Mouse (Mus musculus) liver, embryonic 13.5 days (tissue): ENCODE results near the gene Fli1. TPM values are rescaled to one million over a fixed set of nuclear protein-coding genes. Genes with fewer than 3 reads are reported as not detected.
A peak's percentile ranks its signal among the peaks of the same experiment; 100 is the strongest.

ENCODE experiments used
- ATAC-seq: fragments of 200-750 bp; cut with Nextera tagmentation; 2 replicates; pipeline ENCODE4 v1.8.0; 2017; ENCODE audit warnings: low read depth, mild to moderate bottlenecking, moderate number of reproducible peaks, moderate library complexity
- DNase-seq: peaks from one replicate; pipeline ENCODE4 v3.0.0; 2022
- H3K27ac ChIP-seq: fragments of 300-500 bp; sonication (generic); 2 replicates; pipeline ENCODE4 v1.5.1; 2015; ENCODE audit warnings: moderate library complexity, mild to moderate bottlenecking, inconsistent platforms
- H3K27me3 ChIP-seq: fragments of 300-500 bp; sonication (generic); 2 replicates; pipeline ENCODE4 v1.6.1; 2015; ENCODE audit warnings: mild to moderate bottlenecking, inconsistent platforms
- H3K36me3 ChIP-seq: fragments of 300-500 bp; sonication (generic); 2 replicates; pipeline ENCODE4 v1.6.1; 2015; ENCODE audit warnings: mild to moderate bottlenecking, inconsistent platforms
- H3K4me1 ChIP-seq: fragments of 300-500 bp; sonication (generic); replicated peaks from 2 replicates; pipeline ENCODE4 v1.6.1; 2015; ENCODE audit warnings: inconsistent platforms
- H3K4me2 ChIP-seq: fragments of 300-500 bp; sonication (generic); 2 replicates; pipeline ENCODE4 v1.6.1; 2015; ENCODE audit warnings: inconsistent platforms, mild to moderate bottlenecking, moderate library complexity
- H3K4me3 ChIP-seq: fragments of 300-500 bp; sonication (generic); replicated peaks from 2 replicates; pipeline ENCODE4 v1.5.1; 2015; ENCODE audit warnings: mild to moderate bottlenecking, inconsistent platforms
- H3K9ac ChIP-seq: fragments of 300-500 bp; sonication (generic); 2 replicates; pipeline ENCODE4 v1.6.1; 2015; ENCODE audit warnings: mild to moderate bottlenecking, inconsistent platforms
- H3K9me3 ChIP-seq: fragments of 300-500 bp; sonication (generic); replicated peaks from 2 replicates; pipeline ENCODE4 v1.6.1; 2016; ENCODE audit warnings: inconsistent platforms
- WGBS: fragments of 180-500 bp; shearing (Covaris S2); methylation state at CpG from one replicate; pipeline ENCODE4 v1.1.7; 2015; ENCODE audit not compliant: insufficient replicate concordance; 5-methylcytosine and 5-hydroxymethylcytosine counted together
- polyA plus RNA-seq: library from polyadenylated mRNA; unstranded; fragments of >200 nt; fragmentation: Nextera tagmentation; extraction: Ambion mirVana; gene quantifications from 2 replicates; pipeline ENCODE4 v1.2.1, GENCODE M21; 2015

The Fli1 gene
- polyA plus RNA-seq, 1 experiment from 2014 or later = 9.1 TPM

DNA sequence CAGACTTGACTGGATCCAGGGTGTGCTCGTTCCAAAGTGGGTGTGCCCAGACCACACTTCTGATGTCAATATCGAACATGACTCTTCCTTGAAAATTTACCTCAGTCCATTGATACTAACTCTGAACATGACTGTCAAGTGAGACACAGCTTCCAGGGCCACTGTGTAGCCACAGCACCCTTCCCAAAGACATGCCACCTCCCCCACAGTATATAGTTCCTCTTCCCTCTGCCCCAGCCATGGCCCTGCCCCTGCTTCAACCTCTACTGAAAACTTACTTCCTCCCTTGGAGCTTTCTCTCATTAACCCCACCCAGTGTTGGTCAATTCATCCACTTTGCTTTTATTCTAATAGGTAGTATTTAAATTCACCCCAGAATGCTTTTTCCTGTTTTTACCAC lies 34.0 kb downstream of the Fli1 start:
- Histone ChIP-seq H3K4me3 (no peak overlapping the region), H3K9me3 (no peaks in the 10 kb centered on the region), H3K27me3 (peaks cover 20% of the 10 kb centered on the region), H3K36me3 (no peaks in the 10 kb centered on the region), H3K4me2 (no peak overlapping the region), H3K9ac (no peak overlapping the region), H3K27ac (0 out of 2 replicates have a peak overlapping the region, but pooled peaks have one; percentile 20), H3K4me1 (peaks cover 74% of the 10 kb centered on the region)
- WGBS = 16% methylated on average over 2 of the region's 2 CpGs
- ATAC-seq (peak; percentile 50; the same call in 1 of the 2 replicates), DNase-seq (no peak)

DNA sequence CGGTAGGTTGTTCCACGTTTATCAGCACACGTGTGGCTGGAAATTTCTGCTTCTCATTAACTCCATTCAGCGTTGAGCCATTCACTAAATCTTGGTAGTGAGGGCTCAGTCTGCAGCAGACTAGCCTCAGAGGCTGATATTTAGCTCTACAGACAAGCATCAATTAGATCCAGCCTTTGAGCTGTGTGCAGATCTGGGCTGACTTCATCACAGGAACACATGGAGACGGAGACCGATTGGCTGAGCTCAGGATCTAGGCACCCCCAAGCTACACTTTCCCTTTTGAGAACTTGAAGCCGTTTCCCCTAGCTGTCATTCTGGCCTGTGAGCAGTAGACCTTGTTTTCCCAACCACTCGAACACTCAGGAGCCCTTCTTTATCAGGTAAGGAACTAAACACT lies 34.5 kb downstream of the Fli1 start:
- DNase-seq (no peak), ATAC-seq (no peak)
- no peaks in the 10 kb centered on the region for H3K36me3 ChIP-seq
- peaks cover 75% of the 10 kb centered on the region for H3K4me1 ChIP-seq
- 50% methylated on average over 8 of the region's 8 CpGs for WGBS
- peak overlapping the region; percentile 58; the same call in 1 of the 2 replicates for H3K27ac ChIP-seq
- H3K27me3 ChIP-seq = peaks cover 20% of the 10 kb centered on the region
- H3K4me2 ChIP-seq = no peak overlapping the region
- H3K9me3 ChIP-seq = no peaks in the 10 kb centered on the region
- no peak overlapping the region for H3K9ac ChIP-seq
- no peak overlapping the region for H3K4me3 ChIP-seq

- Histone ChIP-seq H3K4me2 (no peak overlapping the region), H3K4me1 (peaks cover 78% of the 10 kb centered on the region), H3K9me3 (no peaks in the 10 kb centered on the region), H3K4me3 (no peak overlapping the region), H3K27me3 (peaks cover 20% of the 10 kb centered on the region), H3K36me3 (no peaks in the 10 kb centered on the region), H3K9ac (no peak overlapping the region), H3K27ac (peak overlapping the region; percentile 18; the same call in 1 of the 2 replicates)
- DNase-seq (no peak), ATAC-seq (no peak)
- WGBS = 45% methylated on average over 15 of the region's 15 CpGs
Measured at GRCm38 (mm10) chr9:32506866-32507861, 35.5 kb downstream of the Fli1 start.

GRCm38 (mm10) chr9:32506161-32506560 lies 36.5 kb downstream of the Fli1 start:
- no peaks in the 10 kb centered on the region for H3K9me3 ChIP-seq
- no peak overlapping the region for H3K4me3 ChIP-seq
- DNase-seq (no peak), ATAC-seq (0 out of 2 replicates have a peak, but pooled peaks have one; percentile 41)
- H3K9ac ChIP-seq = no peak overlapping the region
- H3K4me2 ChIP-seq = no peak overlapping the region
- no peak overlapping the region for H3K27ac ChIP-seq
- H3K4me1 ChIP-seq = peaks cover 75% of the 10 kb centered on the region
- H3K27me3 ChIP-seq = peaks cover 20% of the 10 kb centered on the region
- no peaks in the 10 kb centered on the region for H3K36me3 ChIP-seq
- WGBS = 4% methylated on average over 8 of the region's 8 CpGs

- H3K27me3 ChIP-seq = peaks cover 20% of the 10 kb centered on the region
- no peak for DNase-seq
- H3K27ac ChIP-seq = no peak overlapping the region
- no peak for ATAC-seq
- no peak overlapping the region for H3K4me3 ChIP-seq
- H3K9me3 ChIP-seq = no peaks in the 10 kb centered on the region
- WGBS = 66% methylated on average over 7 of the region's 7 CpGs
- H3K4me1 ChIP-seq = peaks cover 72% of the 10 kb centered on the region
- no peak overlapping the region for H3K4me2 ChIP-seq
- H3K36me3 ChIP-seq = no peaks in the 10 kb centered on the region
- H3K9ac ChIP-seq = no peak overlapping the region
Measured at GRCm38 (mm10) chr9:32505460-32506075, 37.1 kb downstream of the Fli1 start.

- Histone ChIP-seq H3K27ac (no peak overlapping the region), H3K4me3 (no peak overlapping the region), H3K27me3 (peaks cover 20% of the 10 kb centered on the region), H3K36me3 (no peaks in the 10 kb centered on the region), H3K4me1 (peaks cover 63% of the 10 kb centered on the region), H3K4me2 (no peak overlapping the region), H3K9me3 (no peaks in the 10 kb centered on the region), H3K9ac (no peak overlapping the region)
- ATAC-seq = no peak
- no peak for DNase-seq
- whole genome bisulfite sequencing = 52% methylated on average over 11 of the region's 11 CpGs
Measured at GRCm38 (mm10) chr9:32503995-32504451, 38.6 kb downstream of the Fli1 start.

GRCm38 (mm10) chr9:32503423-32503822 lies 39.2 kb downstream of the Fli1 start:
- no peak for ATAC-seq
- no peak overlapping the region for H3K27ac ChIP-seq

DNA sequence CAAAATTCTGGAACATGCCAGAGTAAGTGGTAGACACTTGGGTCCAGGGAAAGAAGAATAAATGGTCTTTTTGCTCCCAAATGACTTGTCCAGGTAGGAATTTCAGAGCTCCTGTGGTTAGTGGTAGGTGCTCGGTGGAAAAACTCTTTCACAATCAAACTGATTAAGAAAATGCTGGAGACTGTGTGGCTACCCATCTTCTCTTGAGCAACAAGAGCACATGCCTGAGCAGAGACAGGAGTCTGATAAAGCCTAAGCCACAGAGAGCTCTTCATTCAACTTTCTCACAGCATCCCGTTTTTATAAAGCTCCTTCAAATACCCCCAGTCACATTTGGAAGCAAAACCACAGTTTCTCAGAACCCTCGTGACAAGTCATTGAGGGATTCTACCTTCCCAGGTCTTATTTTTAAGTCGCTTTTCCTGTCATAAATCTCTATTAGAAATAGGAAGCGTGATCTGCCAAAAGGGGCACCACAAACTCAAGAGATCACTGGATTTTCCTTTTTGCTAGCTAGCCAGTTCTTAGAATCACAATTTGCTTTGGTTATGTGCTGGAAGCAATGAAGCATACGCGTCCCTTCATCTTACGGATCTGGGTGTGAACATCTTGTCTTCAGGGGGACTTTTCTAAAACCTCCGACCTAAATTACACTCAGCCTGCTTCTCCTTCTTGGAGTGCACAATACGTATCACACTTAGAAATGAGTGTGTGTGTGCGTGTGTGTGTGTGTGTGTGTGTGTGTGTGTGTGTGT lies 40.2 kb downstream of the Fli1 start:
- H3K4me1 ChIP-seq = peaks cover 47% of the 10 kb centered on the region
- no peak overlapping the region for H3K27ac ChIP-seq
- no peak overlapping the region for H3K9ac ChIP-seq
- peaks cover 13% of the 10 kb centered on the region; the same call in 1 of the 2 replicates for H3K27me3 ChIP-seq
- no peak overlapping the region for H3K4me3 ChIP-seq
- H3K4me2 ChIP-seq = no peak overlapping the region
- DNase-seq = no peak
- no peaks in the 10 kb centered on the region for H3K36me3 ChIP-seq
- 55% methylated on average over 11 of the region's 11 CpGs for WGBS
- H3K9me3 ChIP-seq = no peaks in the 10 kb centered on the region
- ATAC-seq = no peak

More at GRCm38 (mm10) chr9:32503423-32503822, 39.2 kb downstream of the Fli1 start:
- Histone ChIP-seq H3K9me3 (no peaks in the 10 kb centered on the region), H3K27me3 (peaks cover 20% of the 10 kb centered on the region), H3K4me2 (no peak overlapping the region), H3K4me3 (no peak overlapping the region), H3K4me1 (peaks cover 57% of the 10 kb centered on the region), H3K36me3 (no peaks in the 10 kb centered on the region), H3K9ac (no peak overlapping the region)
- 25% methylated on average over 4 of the region's 4 CpGs for WGBS
- DNase-seq = no peak

GRCm38 (mm10) chr9:32500886-32501285 lies 41.8 kb downstream of the Fli1 start:
- Histone ChIP-seq H3K4me1 (peaks cover 38% of the 10 kb centered on the region), H3K9ac (no peak overlapping the region), H3K9me3 (no peaks in the 10 kb centered on the region), H3K27ac (no peak overlapping the region), H3K4me3 (no peak overlapping the region), H3K27me3 (peaks cover 5% of the 10 kb centered on the region; the same call in 1 of the 2 replicates), H3K36me3 (no peaks in the 10 kb centered on the region), H3K4me2 (no peak overlapping the region)
- 56% methylated on average over 8 of the region's 8 CpGs for WGBS
- DNase-seq (no peak), ATAC-seq (no peak)

- Histone ChIP-seq H3K36me3 (no peaks in the 10 kb centered on the region), H3K4me1 (peaks cover 39% of the 10 kb centered on the region), H3K4me3 (no peak overlapping the region), H3K9ac (no peak overlapping the region), H3K27me3 (peaks cover 5% of the 10 kb centered on the region; the same call in 1 of the 2 replicates), H3K27ac (no peak overlapping the region), H3K4me2 (no peak overlapping the region), H3K9me3 (no peaks in the 10 kb centered on the region)
- DNase-seq = no peak
- 28% methylated on average over 5 of the region's 5 CpGs for WGBS
- ATAC-seq = no peak
Measured at GRCm38 (mm10) chr9:32500063-32500462, 42.6 kb downstream of the Fli1 start.

DNA sequence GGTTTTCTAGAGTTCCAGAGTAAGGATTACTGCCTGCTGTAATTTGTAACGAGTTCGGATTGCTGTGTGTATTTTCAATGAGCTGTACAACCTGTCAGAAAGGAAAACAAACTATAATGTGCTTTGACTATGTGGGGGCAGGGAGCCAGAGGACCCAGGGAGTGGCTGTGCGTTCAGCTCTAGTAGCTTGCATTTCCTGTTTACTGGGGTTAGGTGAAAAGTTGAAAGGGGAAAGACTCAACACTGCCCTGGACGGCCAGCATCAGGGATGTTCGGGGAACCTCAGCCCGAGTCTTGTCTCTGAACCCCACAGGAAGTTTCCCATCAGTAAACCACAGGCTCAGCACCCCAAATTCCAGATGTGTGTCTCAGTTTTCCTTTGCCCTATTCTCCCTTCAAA lies 43.2 kb downstream of the Fli1 start:
- no peak for DNase-seq
- 47% methylated on average over 6 of the region's 6 CpGs for WGBS
- no peak for ATAC-seq
- H3K4me2 ChIP-seq = no peak overlapping the region
- H3K4me3 ChIP-seq = no peak overlapping the region
- H3K27ac ChIP-seq = no peak overlapping the region
- peaks cover 5% of the 10 kb centered on the region; the same call in 1 of the 2 replicates for H3K27me3 ChIP-seq
- no peak overlapping the region for H3K9ac ChIP-seq
- H3K4me1 ChIP-seq = peaks cover 44% of the 10 kb centered on the region
- no peaks in the 10 kb centered on the region for H3K36me3 ChIP-seq
- no peaks in the 10 kb centered on the region for H3K9me3 ChIP-seq
